Mouse (Mus musculus): ENCODE measurements around the gene Hecw2. TPM values are rescaled to one million over a fixed set of nuclear protein-coding genes. Genes with fewer than 3 reads are reported as not detected.
A peak's percentile ranks its signal among the peaks of the same experiment; 100 is the strongest.

Gene Hecw2
- polyA plus RNA-seq, 1 experiment = 6.6 TPM

DNA sequence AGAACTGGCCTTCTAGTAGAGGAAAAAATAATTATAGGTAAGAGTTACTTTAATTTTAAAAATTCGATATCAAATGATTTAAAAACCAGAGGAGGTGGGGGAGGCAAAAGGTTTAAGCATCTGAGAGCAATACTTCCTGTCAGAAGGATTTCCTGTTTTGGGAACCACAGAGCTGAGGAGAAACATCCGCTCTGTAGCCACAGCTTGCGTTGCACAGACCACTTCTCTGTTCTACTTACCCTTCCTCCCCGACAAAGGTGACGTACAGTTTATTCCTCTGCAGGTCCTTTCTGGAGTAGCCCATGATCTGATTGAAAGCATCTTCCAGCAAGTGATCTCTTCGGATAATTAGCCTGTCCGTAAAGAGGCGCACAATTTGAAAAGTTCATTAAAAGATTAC lies 343.6 kb downstream of the Hecw2 start:
- TF ChIP-seq CTCF (conservative IDR thresholded peaks at IDR 0.05; ENCODE audit: insufficient read depth, insufficient read length, low read depth, low read length) (no peak), POLR2A (IDR thresholded peaks at IDR 0.05; ENCODE audit: low read depth, low read length) (no peak)
- Histone ChIP-seq H3K27me3 (replicated peaks; ENCODE audit: control insufficient read depth, insufficient read depth, low read length) (no peaks in the 10 kb centered on the region), H3K4me3 (ENCODE audit: insufficient read depth, low read depth, low read length) (no peak overlapping the region), H3K36me3 (ENCODE audit: control insufficient read depth, insufficient read depth, low read length) (no peaks in the 10 kb centered on the region), H3K4me1 (ENCODE audit: control insufficient read depth, insufficient read depth, low read length) (0 out of 2 replicates have a peak, but pooled peaks cover under 1% of the 10 kb centered on the region), H3K27ac (ENCODE audit: insufficient read depth, low read depth, low read length) (peak overlapping the region; percentile 80)
- peak; percentile 55 for DNase-seq
- 67% methylated on average over 8 of the region's 8 CpGs for WGBS

- DNase-seq = peak; percentile 8
- H3K36me3 ChIP-seq (ENCODE audit: control insufficient read depth, insufficient read depth, low read length) = no peaks in the 10 kb centered on the region
- H3K27me3 ChIP-seq (replicated peaks; ENCODE audit: control insufficient read depth, insufficient read depth, low read length) = no peaks in the 10 kb centered on the region
- 75% methylated on average over 6 of the region's 6 CpGs for WGBS
- peak overlapping the region; percentile 73 for H3K27ac ChIP-seq (ENCODE audit: insufficient read depth, low read depth, low read length)
- TF ChIP-seq POLR2A (IDR thresholded peaks at IDR 0.05; ENCODE audit: low read depth, low read length) = no peak
- no peak for TF ChIP-seq CTCF (conservative IDR thresholded peaks at IDR 0.05; ENCODE audit: insufficient read depth, insufficient read length, low read depth, low read length)
- H3K4me3 ChIP-seq (ENCODE audit: insufficient read depth, low read depth, low read length) = no peak overlapping the region
- peaks cover 4% of the 10 kb centered on the region; the same call in 1 of the 2 replicates for H3K4me1 ChIP-seq (ENCODE audit: control insufficient read depth, insufficient read depth, low read length)
These were observed 344.1 kb downstream of the Hecw2 start for GRCm38 (mm10) chr1:53850891-53851290.

DNA sequence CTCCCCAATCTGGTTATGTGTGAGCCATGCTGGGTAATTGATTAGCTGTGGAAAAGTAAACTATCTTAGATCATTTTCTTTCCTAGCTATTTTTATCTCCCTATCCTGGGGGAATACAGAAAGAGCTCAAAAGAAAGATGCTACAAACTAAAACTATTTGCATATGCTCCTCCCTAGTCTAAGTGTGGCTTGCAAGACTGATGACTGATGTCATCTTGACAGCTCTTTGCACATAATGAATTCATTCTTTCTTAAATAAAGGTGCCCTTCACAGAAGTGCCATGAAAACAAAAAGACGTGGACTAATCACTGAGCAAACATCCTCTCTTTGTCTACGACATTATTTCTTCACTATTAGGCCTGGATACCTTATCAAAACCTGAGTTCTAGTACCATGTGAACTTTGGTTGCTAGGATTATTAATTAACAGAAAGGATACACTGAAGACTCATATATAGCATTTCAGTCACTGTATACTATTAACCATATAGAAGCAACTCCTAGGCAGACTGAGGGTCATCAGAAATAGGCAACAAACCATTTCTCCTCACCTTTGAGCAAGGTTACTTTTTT lies 348.2 kb downstream of the Hecw2 start:
- WGBS = 87% methylated on average over 2 of the region's 2 CpGs
- H3K4me1 ChIP-seq (ENCODE audit: control insufficient read depth, insufficient read depth, low read length) = peaks cover 6% of the 10 kb centered on the region; the same call in 1 of the 2 replicates
- TF ChIP-seq CTCF (conservative IDR thresholded peaks at IDR 0.05; ENCODE audit: insufficient read depth, insufficient read length, low read depth, low read length) (no peak), POLR2A (IDR thresholded peaks at IDR 0.05; ENCODE audit: low read depth, low read length) (no peak)
- H3K27me3 ChIP-seq (replicated peaks; ENCODE audit: control insufficient read depth, insufficient read depth, low read length) = no peaks in the 10 kb centered on the region
- DNase-seq = no peak
- H3K27ac ChIP-seq (ENCODE audit: insufficient read depth, low read depth, low read length) = no peak overlapping the region
- H3K36me3 ChIP-seq (ENCODE audit: control insufficient read depth, insufficient read depth, low read length) = no peaks in the 10 kb centered on the region
- H3K4me3 ChIP-seq (ENCODE audit: insufficient read depth, low read depth, low read length) = no peak overlapping the region

DNA sequence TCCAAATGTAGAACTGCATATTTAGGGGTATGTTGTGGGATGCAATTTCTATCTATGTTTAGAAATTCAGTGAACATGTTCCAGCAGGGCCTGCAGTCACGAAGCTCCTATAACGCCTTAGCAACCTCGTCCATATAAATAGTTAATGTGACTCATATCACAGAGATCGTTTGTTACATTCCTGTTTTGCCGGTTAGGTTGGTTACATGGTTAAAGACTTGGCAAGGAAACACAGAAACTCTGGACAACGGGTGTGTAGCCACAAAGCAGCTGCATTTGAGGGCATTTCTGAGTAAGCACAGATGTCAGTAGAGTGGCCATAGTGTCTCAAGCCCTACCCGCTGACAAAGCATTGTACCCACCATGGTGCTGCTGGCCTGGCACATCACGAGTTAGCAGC lies 349.1 kb downstream of the Hecw2 start:
- H3K4me1 ChIP-seq (ENCODE audit: control insufficient read depth, insufficient read depth, low read length) = peaks cover 6% of the 10 kb centered on the region; the same call in 1 of the 2 replicates
- no peak overlapping the region for H3K4me3 ChIP-seq (ENCODE audit: insufficient read depth, low read depth, low read length)
- WGBS = 60% methylated on average over 8 of the region's 8 CpGs
- H3K27me3 ChIP-seq (replicated peaks; ENCODE audit: control insufficient read depth, insufficient read depth, low read length) = no peaks in the 10 kb centered on the region
- no peak for TF ChIP-seq POLR2A (IDR thresholded peaks at IDR 0.05; ENCODE audit: low read depth, low read length)
- no peak for TF ChIP-seq CTCF (conservative IDR thresholded peaks at IDR 0.05; ENCODE audit: insufficient read depth, insufficient read length, low read depth, low read length)
- H3K27ac ChIP-seq (ENCODE audit: insufficient read depth, low read depth, low read length) = no peak overlapping the region
- no peaks in the 10 kb centered on the region for H3K36me3 ChIP-seq (ENCODE audit: control insufficient read depth, insufficient read depth, low read length)
- DNase-seq = no peak

GRCm38 (mm10) chr1:53844914-53845612 lies 349.9 kb downstream of the Hecw2 start:
- Histone ChIP-seq H3K36me3 (ENCODE audit: control insufficient read depth, insufficient read depth, low read length) (no peaks in the 10 kb centered on the region), H3K4me3 (ENCODE audit: insufficient read depth, low read depth, low read length) (no peak overlapping the region), H3K4me1 (ENCODE audit: control insufficient read depth, insufficient read depth, low read length) (peaks cover 6% of the 10 kb centered on the region; the same call in 1 of the 2 replicates), H3K27me3 (replicated peaks; ENCODE audit: control insufficient read depth, insufficient read depth, low read length) (no peaks in the 10 kb centered on the region), H3K27ac (ENCODE audit: insufficient read depth, low read depth, low read length) (peak overlapping the region; percentile 31; the same call in 1 of the 2 replicates)
- no peak for DNase-seq
- TF ChIP-seq POLR2A (IDR thresholded peaks at IDR 0.05; ENCODE audit: low read depth, low read length) (no peak), CTCF (conservative IDR thresholded peaks at IDR 0.05; ENCODE audit: insufficient read depth, insufficient read length, low read depth, low read length) (no peak)
- WGBS = 54% methylated on average over 5 of the region's 5 CpGs

- Histone ChIP-seq H3K4me3 (ENCODE audit: insufficient read depth, low read depth, low read length) (no peak overlapping the region), H3K27ac (ENCODE audit: insufficient read depth, low read depth, low read length) (peak overlapping the region; percentile 22; the same call in 1 of the 2 replicates), H3K36me3 (ENCODE audit: control insufficient read depth, insufficient read depth, low read length) (no peaks in the 10 kb centered on the region), H3K4me1 (ENCODE audit: control insufficient read depth, insufficient read depth, low read length) (peaks cover 6% of the 10 kb centered on the region; the same call in 1 of the 2 replicates), H3K27me3 (replicated peaks; ENCODE audit: control insufficient read depth, insufficient read depth, low read length) (no peaks in the 10 kb centered on the region)
- 73% methylated on average over 8 of the region's 8 CpGs for WGBS
- TF ChIP-seq POLR2A (IDR thresholded peaks at IDR 0.05; ENCODE audit: low read depth, low read length) (no peak), CTCF (conservative IDR thresholded peaks at IDR 0.05; ENCODE audit: insufficient read depth, insufficient read length, low read depth, low read length) (no peak)
- DNase-seq = no peak
These were observed 350.6 kb downstream of the Hecw2 start for GRCm38 (mm10) chr1:53844122-53844913.

All from kidney, adult 2 months (tissue).